Mouse (Mus musculus) kidney, adult 2 months (tissue): ENCODE results near the gene Cdh4.

ENCODE experiments used
- CTCF ChIP-seq: fragments of 200-500 bp; conservative IDR thresholded peaks from 2 replicates; pipeline ENCODE4 v1.5.1; 2011; ENCODE audit warnings: low read depth, mild to moderate bottlenecking, control low read depth, low read length, moderate library complexity, mixed read lengths; ENCODE audit not compliant: insufficient read depth, insufficient read length
- POLR2A ChIP-seq: fragments of 200-500 bp; IDR thresholded peaks from one replicate; pipeline ENCODE4 v1.6.1; 2011; ENCODE audit warnings: low read depth, low read length, control low read depth

GRCm38 (mm10) chr2:179697601-179698000, 255.4 kb downstream of the Cdh4 start:
- TF ChIP-seq CTCF (no peak), POLR2A (no peak)
